ENCODE assay signal across 8 mouse cellular contexts in genomic region chr10:43580649-43581078, GRCm38 (mm10). TPM values are rescaled to one million over a fixed set of nuclear protein-coding genes. Genes with fewer than 3 reads are reported as not detected.
DNase-seq lines count a peak whose midpoint lies in the region; ATAC-seq and TF ChIP-seq lines count a peak whose summit lies in the region.
"Had no signal": no experiment of that assay in that cellular context is flagged by ENCODE, and none has a peak within 500 bp of the region (broad histone marks: within the 10 kb centered on the region; RNA-seq: fewer than 3 reads in every experiment).

No protein-coding gene starts in this region.

- no peaks in the 10 kb centered on the region; the same call in 1 of the 2 replicates for H3K27me3 ChIP-seq in ES-Bruce4 (ENCODE audit: control insufficient read depth, insufficient read depth, low read length, poor library complexity, severe bottlenecking)
- no peaks in the 10 kb centered on the region for H3K27me3 ChIP-seq in hindbrain, embryonic 13.5 days
- H3K27me3 ChIP-seq in liver, embryonic 11.5 days (replicated peaks; ENCODE audit: control insufficient read depth, insufficient read depth, low read length) = peaks cover 4% of the 10 kb centered on the region; the same call in 1 of the 2 replicates
- H3K27me3 ChIP-seq in midbrain, postnatal 0 days (ENCODE audit: insufficient read depth, low read length) = no peaks in the 10 kb centered on the region

- H3K9ac ChIP-seq in ES-Bruce4 (ENCODE audit: low read depth, poor library complexity, severe bottlenecking) = peak overlapping the region; percentile 60; the same call in 1 of the 2 replicates
- peak overlapping the region; percentile 99 for H3K9ac ChIP-seq in hindbrain, embryonic 13.5 days
- peak overlapping the region; percentile 87 for H3K9ac ChIP-seq in liver, embryonic 11.5 days (ENCODE audit: low read depth, low read length)
- H3K9ac ChIP-seq in midbrain, postnatal 0 days (replicated peaks; ENCODE audit: low read length, poor library complexity, severe bottlenecking) = peak overlapping the region; percentile 87

- peak; percentile 40 for ATAC-seq in hindbrain, embryonic 13.5 days (ENCODE audit: low FRiP score)
- ATAC-seq in liver, embryonic 11.5 days (replicated peaks; ENCODE audit: low FRiP score) = no peak
- peak; percentile 44 for ATAC-seq in midbrain, postnatal 0 days (ENCODE audit: low FRiP score)

- no peaks in the 10 kb centered on the region for H3K9me3 ChIP-seq in ES-Bruce4 (replicated peaks; ENCODE audit: control insufficient read depth, insufficient read depth, low read length, poor library complexity, severe bottlenecking)
- H3K9me3 ChIP-seq in hindbrain, embryonic 13.5 days = no peaks in the 10 kb centered on the region
- no peaks in the 10 kb centered on the region for H3K9me3 ChIP-seq in liver, embryonic 11.5 days (ENCODE audit: control insufficient read depth, low read length)
- no peaks in the 10 kb centered on the region for H3K9me3 ChIP-seq in midbrain, postnatal 0 days (ENCODE audit: low read length)

- H3K4me3 ChIP-seq in ES-Bruce4 (ENCODE audit: low read depth, low read length) = peak overlapping the region; percentile 14
- H3K4me3 ChIP-seq in hindbrain, embryonic 13.5 days = peak overlapping the region; percentile 86
- peak overlapping the region; percentile 86 for H3K4me3 ChIP-seq in liver, embryonic 11.5 days (ENCODE audit: low read depth, low read length)
- peak overlapping the region; percentile 46 for H3K4me3 ChIP-seq in midbrain, postnatal 0 days (ENCODE audit: low read depth, low read length)

- H3K27ac ChIP-seq in ES-Bruce4 (ENCODE audit: insufficient read depth, low read length) = no peak overlapping the region
- H3K27ac ChIP-seq in hindbrain, embryonic 13.5 days = peak overlapping the region; percentile 99
- H3K27ac ChIP-seq in liver, embryonic 11.5 days (ENCODE audit: low read depth, low read length) = peak overlapping the region; percentile 93
- peak overlapping the region; percentile 88 for H3K27ac ChIP-seq in midbrain, postnatal 0 days (ENCODE audit: low read depth, low read length)

- peak; percentile 33 to 51 for DNase-seq in B cell, adult 2 months
- DNase-seq in embryo, embryonic 9.5 days (ENCODE audit: extremely low spot score) = peak; percentile 82
- peak; percentile 56 for DNase-seq in liver, embryonic 11.5 days (ENCODE audit: low spot score)
- peak; percentile 90 for DNase-seq in midbrain, postnatal 0 days (ENCODE audit: low spot score)
- DNase-seq in thymus, postnatal 4 days = peak; percentile 51

- H3K4me2 ChIP-seq in hindbrain, embryonic 13.5 days = peak overlapping the region; percentile 64
- peak overlapping the region; percentile 91 for H3K4me2 ChIP-seq in liver, embryonic 11.5 days
- H3K4me2 ChIP-seq in midbrain, postnatal 0 days (ENCODE audit: low read depth, low read length, poor library complexity, severe bottlenecking) = peak overlapping the region; percentile 95

- under 1% methylated on average over 15 of the region's 15 CpGs for WGBS in hindbrain, embryonic 13.5 days
- WGBS in liver, embryonic 11.5 days = 2% methylated on average over 15 of the region's 15 CpGs
- WGBS in midbrain, postnatal 0 days = 1% methylated on average over 15 of the region's 15 CpGs

- no peak for TF ChIP-seq POLR2A in ES-Bruce4 (IDR thresholded peaks at IDR 0.05; ENCODE audit: insufficient read depth, low read length)

- H3K4me1 ChIP-seq in ES-Bruce4 (ENCODE audit: control insufficient read depth, insufficient read depth, low read length) = no peaks in the 10 kb centered on the region
- peaks cover 27% of the 10 kb centered on the region for H3K4me1 ChIP-seq in hindbrain, embryonic 13.5 days (replicated peaks)
- peaks cover 8% of the 10 kb centered on the region; the same call in 1 of the 2 replicates for H3K4me1 ChIP-seq in liver, embryonic 11.5 days (replicated peaks; ENCODE audit: control insufficient read depth, insufficient read depth, low read length)
- 0 out of 2 replicates have a peak, but pooled peaks cover 2% of the 10 kb centered on the region for H3K4me1 ChIP-seq in midbrain, postnatal 0 days (ENCODE audit: insufficient read depth, low read length)

- no peak for TF ChIP-seq EP300 in ES-Bruce4 (IDR thresholded peaks at IDR 0.05; ENCODE audit: insufficient read depth, low read depth, low read length)

- no peaks in the 10 kb centered on the region for H3K36me3 ChIP-seq in ES-Bruce4 (ENCODE audit: control insufficient read depth, insufficient read depth, low read length, poor library complexity, severe bottlenecking)
- peaks cover 36% of the 10 kb centered on the region for H3K36me3 ChIP-seq in hindbrain, embryonic 13.5 days
- peaks cover 7% of the 10 kb centered on the region; the same call in 1 of the 2 replicates for H3K36me3 ChIP-seq in liver, embryonic 11.5 days (ENCODE audit: control insufficient read depth, insufficient read depth, low read length)
- no peaks in the 10 kb centered on the region; the same call in 1 of the 2 replicates for H3K36me3 ChIP-seq in midbrain, postnatal 0 days (ENCODE audit: insufficient read depth, low read length)

- TF ChIP-seq CTCF in ES-Bruce4 (IDR thresholded peaks at IDR 0.05; ENCODE audit: low read depth, low read length) = no peak
- peak; percentile 14; the same call in 1 of the 2 replicates for TF ChIP-seq CTCF in midbrain, postnatal 0 days (IDR thresholded peaks at IDR 0.05)

RNA-seq across cellular contexts. Expression of gene Cd24a, which starts 2.6 kb away (rescaled TPM):
- 126 and 131 TPM in 2 replicates for polyA plus RNA-seq in ES-Bruce4 (2011; ENCODE audit: insufficient read depth, insufficient read length, low read depth, missing spikeins)
- polyA plus RNA-seq in hindbrain, embryonic 13.5 days (2015; fragmentation: Nextera tagmentation; extraction: Ambion mirVana) = 1,003 and 1,012 TPM in 2 replicates
- polyA plus RNA-seq in liver, embryonic 11.5 days (2014; fragmentation: Nextera tagmentation; extraction: Ambion mirVana) = 420 and 459 TPM in 2 replicates
- total RNA-seq in midbrain, postnatal 0 days (2014; rRNA removed) = 609 and 613 TPM in 2 replicates
- 326 TPM in 2 replicates for polyA plus RNA-seq in midbrain, postnatal 0 days (2015; fragmentation: Nextera tagmentation; extraction: Ambion mirVana)

RNA-seq across cellular contexts. Expression of gene 1700021F05Rik, which starts 39.9 kb away (rescaled TPM):
- polyA plus RNA-seq in ES-Bruce4 (2011; ENCODE audit: insufficient read depth, insufficient read length, low read depth, missing spikeins) = 70.7 and 72.0 TPM in 2 replicates
- 65.5 and 69.7 TPM in 2 replicates for polyA plus RNA-seq in hindbrain, embryonic 13.5 days (2015; fragmentation: Nextera tagmentation; extraction: Ambion mirVana)
- polyA plus RNA-seq in liver, embryonic 11.5 days (2014; fragmentation: Nextera tagmentation; extraction: Ambion mirVana) = 79.5 and 80.7 TPM in 2 replicates
- total RNA-seq in midbrain, postnatal 0 days (2014; rRNA removed) = 29.6 and 61.6 TPM in 2 replicates
- 71.6 and 73.4 TPM in 2 replicates for polyA plus RNA-seq in midbrain, postnatal 0 days (2015; fragmentation: Nextera tagmentation; extraction: Ambion mirVana)

RNA-seq across cellular contexts. Expression of gene Gm9803, which starts 56.8 kb away (rescaled TPM):
- 28.5 and 40.0 TPM in 2 replicates for polyA plus RNA-seq in ES-Bruce4 (2011; ENCODE audit: insufficient read depth, insufficient read length, low read depth, missing spikeins)
- 16.4 and 19.4 TPM in 2 replicates for polyA plus RNA-seq in hindbrain, embryonic 13.5 days (2015; fragmentation: Nextera tagmentation; extraction: Ambion mirVana)
- 10.3 and 11.6 TPM in 2 replicates for polyA plus RNA-seq in liver, embryonic 11.5 days (2014; fragmentation: Nextera tagmentation; extraction: Ambion mirVana)
- 37.0 and 49.6 TPM in 2 replicates for total RNA-seq in midbrain, postnatal 0 days (2014; rRNA removed)
- polyA plus RNA-seq in midbrain, postnatal 0 days (2015; fragmentation: Nextera tagmentation; extraction: Ambion mirVana) = 20.8 and 21.9 TPM in 2 replicates
- total RNA-seq: left cerebral cortex, postnatal 10 days had no signal

Comparison
In these comparisons a context has a peak if more than half of its experiments do, and no peak if none do; other contexts are left out.
1. H3K4me3 ChIP-seq: peak in every context shown above with its lines; median percentile 86 in hindbrain, embryonic 13.5 days; 86 in liver, embryonic 11.5 days; 46 in midbrain, postnatal 0 days; 14 in ES-Bruce4.